Mouse (Mus musculus): ENCODE measurements around the gene Pip5k1b. TPM values are rescaled to one million over a fixed set of nuclear protein-coding genes. Genes with fewer than 3 reads are reported as not detected.

Gene Pip5k1b
- polyA plus RNA-seq, 1 experiment from 2014 or later = 10.9 TPM

DNA sequence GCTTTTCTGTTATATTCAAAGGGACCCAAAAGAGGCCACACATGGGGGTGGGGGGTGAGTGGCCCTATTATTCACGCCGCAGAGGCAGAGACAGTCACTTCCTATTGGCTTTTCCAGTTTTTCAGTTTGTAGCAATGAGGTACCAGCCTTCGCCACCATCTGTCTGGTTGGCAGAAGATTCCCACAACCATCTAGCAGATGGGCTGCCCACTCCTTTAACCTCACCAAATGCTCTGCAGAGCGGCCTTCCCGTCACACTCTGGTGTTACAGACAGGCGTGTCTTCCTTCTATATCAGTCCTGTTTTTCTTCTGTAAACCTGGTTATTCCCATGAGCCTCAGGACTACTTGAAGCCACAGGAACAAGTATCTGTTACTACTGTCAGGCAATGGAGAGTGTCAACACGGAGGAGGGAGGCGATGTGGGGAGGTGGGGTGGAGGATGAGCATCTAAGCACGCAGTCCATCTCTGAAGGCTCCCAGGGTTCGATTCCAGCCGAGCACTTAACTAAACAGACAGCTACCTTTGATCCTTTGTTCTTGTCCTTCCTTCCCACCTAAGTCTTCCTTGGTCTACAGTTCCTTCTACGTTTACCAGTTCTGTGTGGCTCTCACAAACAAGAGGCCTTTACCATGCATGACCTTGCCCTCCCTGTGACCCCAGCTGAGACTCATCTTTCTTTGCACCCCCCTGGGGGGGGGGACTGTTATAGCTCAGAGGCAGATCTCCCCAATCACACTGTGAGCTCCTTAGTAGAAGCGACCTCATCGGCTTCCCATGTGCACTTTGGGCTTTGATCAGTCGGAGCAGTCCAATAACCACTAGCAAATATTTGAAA, 32.0 kb downstream of the Pip5k1b start:
- no peaks in the 10 kb centered on the region for H3K27me3 ChIP-seq (ENCODE audit: control insufficient read depth, insufficient read depth, low read length)
- H3K4me3 ChIP-seq (ENCODE audit: control insufficient read depth in 1 of 2, insufficient read depth in 1 of 2, low read depth in 1 of 2, low read length in 2 of 2) = no peak overlapping the region
- H3K4me2 ChIP-seq (ENCODE audit: low read length) = no peak overlapping the region
- no peak overlapping the region for H3K27ac ChIP-seq (replicated peaks in 1 of 2; ENCODE audit: control insufficient read depth in 1 of 2, insufficient read depth in 1 of 2, low read depth in 2 of 2, low read length in 2 of 2)
- 85% methylated on average over 15 of the region's 15 CpGs for WGBS
- H3K4me1 ChIP-seq (ENCODE audit: control insufficient read depth in 2 of 2, insufficient read depth in 2 of 2, low read length in 2 of 2) = peaks cover 18 to 62% of the 10 kb centered on the region in 2 experiments
- H3K36me3 ChIP-seq (ENCODE audit: control insufficient read depth, insufficient read depth, low read length) = no peaks in the 10 kb centered on the region
- no peaks in the 10 kb centered on the region for H3K9me3 ChIP-seq (ENCODE audit: control insufficient read depth, low read length)
- H3K9ac ChIP-seq (ENCODE audit: low read length) = no peak overlapping the region
- no peak for ATAC-seq (ENCODE audit: insufficient number of reproducible peaks, insufficient read depth, low FRiP score, low read depth)

DNA sequence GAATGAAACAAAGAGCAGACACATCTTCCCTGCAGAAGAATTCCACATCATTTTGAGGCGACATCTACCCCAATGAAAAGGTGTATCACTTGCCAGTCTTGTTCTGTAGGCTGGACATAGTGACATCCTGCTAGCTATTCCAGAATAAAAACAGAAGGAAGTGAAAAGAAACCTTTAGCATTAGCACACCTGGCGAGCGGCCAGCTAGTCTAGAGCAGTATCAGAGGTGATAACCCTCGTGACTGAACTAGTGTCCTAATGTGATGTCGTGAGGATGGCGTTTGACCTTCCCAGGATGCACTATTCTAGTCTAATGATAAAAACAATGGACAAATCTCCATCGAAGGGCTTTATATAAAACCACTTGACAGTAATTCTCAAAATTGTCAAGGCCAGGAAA, 33.7 kb downstream of the Pip5k1b start:
- peaks cover 17 to 49% of the 10 kb centered on the region in 2 experiments for H3K4me1 ChIP-seq (ENCODE audit: control insufficient read depth in 2 of 2, insufficient read depth in 2 of 2, low read length in 2 of 2)
- whole genome bisulfite sequencing = 47% methylated on average over 7 of the region's 7 CpGs
- ATAC-seq (ENCODE audit: insufficient number of reproducible peaks, insufficient read depth, low FRiP score, low read depth) = no peak

DNA sequence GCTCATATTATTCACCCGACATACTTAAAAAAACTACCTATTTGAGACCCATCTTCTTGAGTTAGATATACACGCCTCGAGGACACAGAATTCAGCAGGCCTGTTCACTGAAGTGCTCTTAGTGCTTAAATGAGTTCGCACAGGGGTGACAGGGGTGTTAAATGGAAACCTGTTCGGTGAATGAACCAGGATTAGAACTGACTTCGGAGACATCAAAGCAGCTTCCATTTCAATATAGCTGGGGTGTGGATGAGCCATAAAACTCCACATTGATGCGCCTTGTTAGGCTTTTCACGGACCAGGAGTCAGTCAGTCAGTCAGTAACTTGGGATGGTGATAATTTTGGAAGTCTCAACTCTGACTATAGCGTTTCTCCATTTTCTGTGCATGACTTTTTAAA, 34.5 kb downstream of the Pip5k1b start:
- H3K4me1 ChIP-seq (ENCODE audit: control insufficient read depth in 2 of 2, insufficient read depth in 2 of 2, low read length in 2 of 2) = peaks cover 18 to 42% of the 10 kb centered on the region in 2 experiments
- no peaks in the 10 kb centered on the region for H3K27me3 ChIP-seq (ENCODE audit: control insufficient read depth, insufficient read depth, low read length)
- H3K4me2 ChIP-seq (ENCODE audit: low read length) = no peak overlapping the region
- no peaks in the 10 kb centered on the region for H3K9me3 ChIP-seq (ENCODE audit: control insufficient read depth, low read length)
- no peak overlapping the region for H3K9ac ChIP-seq (ENCODE audit: low read length)
- no peak overlapping the region for H3K4me3 ChIP-seq (ENCODE audit: control insufficient read depth in 1 of 2, insufficient read depth in 1 of 2, low read depth in 1 of 2, low read length in 2 of 2)
- H3K36me3 ChIP-seq (ENCODE audit: control insufficient read depth, insufficient read depth, low read length) = no peaks in the 10 kb centered on the region
- 65% methylated on average over 9 of the region's 9 CpGs for WGBS
- H3K27ac ChIP-seq (replicated peaks in 1 of 2; ENCODE audit: control insufficient read depth in 1 of 2, insufficient read depth in 1 of 2, low read depth in 2 of 2, low read length in 2 of 2) = peak overlapping the region in 1 of 2 experiments; percentile 15; a peak in 1 of 4 replicates
- no peak for ATAC-seq (ENCODE audit: insufficient number of reproducible peaks, insufficient read depth, low FRiP score, low read depth)

More for the DNA sequence above, 33.7 kb downstream of the Pip5k1b start:
- no peak overlapping the region for H3K4me2 ChIP-seq (ENCODE audit: low read length)
- H3K36me3 ChIP-seq (ENCODE audit: control insufficient read depth, insufficient read depth, low read length) = no peaks in the 10 kb centered on the region
- no peak overlapping the region for H3K4me3 ChIP-seq (ENCODE audit: control insufficient read depth in 1 of 2, insufficient read depth in 1 of 2, low read depth in 1 of 2, low read length in 2 of 2)
- no peak overlapping the region for H3K27ac ChIP-seq (replicated peaks in 1 of 2; ENCODE audit: control insufficient read depth in 1 of 2, insufficient read depth in 1 of 2, low read depth in 2 of 2, low read length in 2 of 2)
- no peak overlapping the region for H3K9ac ChIP-seq (ENCODE audit: low read length)
- no peaks in the 10 kb centered on the region for H3K9me3 ChIP-seq (ENCODE audit: control insufficient read depth, low read length)
- H3K27me3 ChIP-seq (ENCODE audit: control insufficient read depth, insufficient read depth, low read length) = no peaks in the 10 kb centered on the region

DNA sequence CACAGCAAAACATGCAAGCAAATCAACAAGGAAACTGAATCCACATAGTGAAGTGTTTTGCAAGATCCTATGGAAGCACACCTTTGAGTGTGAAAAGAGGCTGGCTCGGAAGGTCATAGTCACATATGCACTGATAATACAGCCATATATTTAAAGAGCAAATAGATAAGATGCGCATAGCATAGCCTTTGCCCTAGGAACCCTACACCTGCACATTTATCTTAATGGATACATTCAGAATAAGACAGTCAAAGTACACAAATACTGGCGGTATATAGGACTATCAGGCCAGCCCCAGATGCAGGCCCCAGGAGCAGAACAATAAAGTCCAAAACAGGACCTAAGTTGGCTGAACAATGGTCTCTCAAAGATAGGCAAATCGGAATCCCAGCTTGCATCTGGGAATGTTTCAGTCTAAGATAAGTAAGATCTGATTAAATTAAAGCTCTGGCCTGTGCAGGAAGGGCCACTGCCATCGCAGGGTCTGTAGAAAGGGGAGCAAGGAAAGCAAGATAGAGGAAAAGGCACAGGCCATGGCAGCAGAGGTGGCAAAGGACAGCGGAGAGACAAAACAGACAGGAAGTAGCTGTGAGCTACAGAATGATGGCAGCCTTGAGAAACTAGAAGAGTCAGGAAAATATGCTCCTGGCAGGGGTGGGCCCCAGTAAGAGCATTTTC, 35.8 kb downstream of the Pip5k1b start:
- 62% methylated on average over 6 of the region's 6 CpGs for WGBS
- H3K4me1 ChIP-seq (ENCODE audit: control insufficient read depth in 2 of 2, insufficient read depth in 2 of 2, low read length in 2 of 2) = peaks cover 18 to 42% of the 10 kb centered on the region in 2 experiments

DNA sequence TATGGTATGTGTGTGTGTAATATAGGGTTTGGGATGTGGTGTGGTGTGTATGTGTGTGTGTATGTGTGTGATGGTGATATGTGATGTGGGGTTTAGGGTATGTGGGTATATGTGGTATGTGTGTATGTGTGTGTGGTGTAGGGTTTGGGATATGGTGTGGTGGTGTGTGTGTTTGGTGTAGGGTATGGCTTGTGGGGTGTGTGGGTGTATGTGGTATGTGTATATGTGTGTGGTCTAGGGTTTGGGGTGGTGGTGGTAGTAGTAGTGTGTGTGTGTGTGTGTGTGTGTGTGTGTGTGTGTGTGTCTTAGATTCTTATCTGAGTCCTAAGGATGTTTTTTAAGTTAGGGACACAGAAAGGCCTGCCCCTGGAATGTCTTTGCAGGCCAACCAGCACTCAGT, 37.3 kb downstream of the Pip5k1b start:
- ATAC-seq (ENCODE audit: insufficient number of reproducible peaks, insufficient read depth, low FRiP score, low read depth) = no peak
- Histone ChIP-seq H3K9me3 (ENCODE audit: control insufficient read depth, low read length) (no peaks in the 10 kb centered on the region), H3K36me3 (ENCODE audit: control insufficient read depth, insufficient read depth, low read length) (no peaks in the 10 kb centered on the region), H3K4me2 (ENCODE audit: low read length) (no peak overlapping the region), H3K27me3 (ENCODE audit: control insufficient read depth, insufficient read depth, low read length) (no peaks in the 10 kb centered on the region), H3K9ac (ENCODE audit: low read length) (no peak overlapping the region), H3K4me3 (ENCODE audit: control insufficient read depth in 1 of 2, insufficient read depth in 1 of 2, low read depth in 1 of 2, low read length in 2 of 2) (no peak overlapping the region), H3K4me1 (ENCODE audit: control insufficient read depth in 2 of 2, insufficient read depth in 2 of 2, low read length in 2 of 2) (peaks cover 18 to 41% of the 10 kb centered on the region in 2 experiments), H3K27ac (replicated peaks in 1 of 2; ENCODE audit: control insufficient read depth in 1 of 2, insufficient read depth in 1 of 2, low read depth in 2 of 2, low read length in 2 of 2) (no peak overlapping the region)

More for the DNA sequence above, 35.8 kb downstream of the Pip5k1b start:
- Histone ChIP-seq H3K4me3 (ENCODE audit: control insufficient read depth in 1 of 2, insufficient read depth in 1 of 2, low read depth in 1 of 2, low read length in 2 of 2) (no peak overlapping the region), H3K36me3 (ENCODE audit: control insufficient read depth, insufficient read depth, low read length) (no peaks in the 10 kb centered on the region), H3K9ac (ENCODE audit: low read length) (no peak overlapping the region), H3K27me3 (ENCODE audit: control insufficient read depth, insufficient read depth, low read length) (no peaks in the 10 kb centered on the region), H3K27ac (replicated peaks in 1 of 2; ENCODE audit: control insufficient read depth in 1 of 2, insufficient read depth in 1 of 2, low read depth in 2 of 2, low read length in 2 of 2) (no peak overlapping the region; a peak in 1 of 4 replicates), H3K9me3 (ENCODE audit: control insufficient read depth, low read length) (no peaks in the 10 kb centered on the region), H3K4me2 (ENCODE audit: low read length) (no peak overlapping the region)
- ATAC-seq (ENCODE audit: insufficient number of reproducible peaks, insufficient read depth, low FRiP score, low read depth) = no peak

DNA sequence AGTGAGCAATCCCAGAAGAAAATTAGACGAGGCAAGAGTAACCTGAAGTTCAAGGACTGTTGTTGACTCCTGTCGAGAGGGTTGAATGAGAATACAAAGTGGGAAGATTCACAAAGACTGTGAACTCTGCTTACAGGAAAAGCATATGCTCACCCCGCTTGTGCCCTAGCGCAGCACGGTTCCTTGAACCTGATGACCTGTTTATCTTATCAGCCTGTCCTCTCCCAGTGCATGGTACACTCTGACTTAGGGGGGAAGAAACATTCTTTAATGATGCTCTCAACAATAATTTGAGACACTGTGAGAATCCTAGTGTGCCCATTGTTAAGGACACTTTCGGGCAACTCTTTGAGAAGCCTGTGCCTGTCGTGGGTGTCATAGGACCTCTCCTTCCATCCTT, 38.6 kb downstream of the Pip5k1b start:
- Histone ChIP-seq H3K27ac (replicated peaks in 1 of 2; ENCODE audit: control insufficient read depth in 1 of 2, insufficient read depth in 1 of 2, low read depth in 2 of 2, low read length in 2 of 2) (no peak overlapping the region), H3K9me3 (ENCODE audit: control insufficient read depth, low read length) (no peaks in the 10 kb centered on the region), H3K36me3 (ENCODE audit: control insufficient read depth, insufficient read depth, low read length) (no peaks in the 10 kb centered on the region), H3K4me1 (ENCODE audit: control insufficient read depth in 2 of 2, insufficient read depth in 2 of 2, low read length in 2 of 2) (peaks cover 24 to 43% of the 10 kb centered on the region in 2 experiments), H3K27me3 (ENCODE audit: control insufficient read depth, insufficient read depth, low read length) (no peaks in the 10 kb centered on the region), H3K9ac (ENCODE audit: low read length) (no peak overlapping the region), H3K4me3 (ENCODE audit: control insufficient read depth in 1 of 2, insufficient read depth in 1 of 2, low read depth in 1 of 2, low read length in 2 of 2) (no peak overlapping the region), H3K4me2 (ENCODE audit: low read length) (no peak overlapping the region)
- 32% methylated on average over 7 of the region's 7 CpGs for WGBS
- ATAC-seq (ENCODE audit: insufficient number of reproducible peaks, insufficient read depth, low FRiP score, low read depth) = no peak

DNA sequence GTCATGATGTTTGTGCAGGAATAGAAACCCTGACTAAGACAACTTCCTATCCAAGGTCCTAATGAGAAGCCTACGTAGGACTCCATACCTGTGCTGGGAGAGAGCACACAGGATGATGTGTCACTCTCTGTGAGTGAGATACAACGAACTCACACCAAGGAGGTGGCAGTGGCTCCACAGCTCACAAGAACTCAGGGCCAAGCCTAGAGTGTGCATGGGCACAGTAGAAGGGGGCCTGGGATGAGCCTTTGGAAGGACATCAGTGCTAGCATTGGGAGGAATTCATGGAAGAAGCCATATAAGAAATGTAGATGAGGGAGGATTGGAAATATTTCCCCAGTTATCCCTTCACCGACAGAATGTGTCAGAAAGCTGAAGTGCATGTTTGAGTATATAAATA, 39.7 kb downstream of the Pip5k1b start:
- ATAC-seq (ENCODE audit: insufficient number of reproducible peaks, insufficient read depth, low FRiP score, low read depth) = no peak
- no peaks in the 10 kb centered on the region for H3K36me3 ChIP-seq (ENCODE audit: control insufficient read depth, insufficient read depth, low read length)
- no peak overlapping the region for H3K9ac ChIP-seq (ENCODE audit: low read length)
- H3K4me1 ChIP-seq (ENCODE audit: control insufficient read depth in 2 of 2, insufficient read depth in 2 of 2, low read length in 2 of 2) = peaks cover 29 to 40% of the 10 kb centered on the region in 2 experiments
- H3K4me2 ChIP-seq (ENCODE audit: low read length) = no peak overlapping the region
- H3K27ac ChIP-seq (replicated peaks in 1 of 2; ENCODE audit: control insufficient read depth in 1 of 2, insufficient read depth in 1 of 2, low read depth in 2 of 2, low read length in 2 of 2) = no peak overlapping the region
- 92% methylated on average over 3 of the region's 3 CpGs for WGBS
- H3K4me3 ChIP-seq (ENCODE audit: control insufficient read depth in 1 of 2, insufficient read depth in 1 of 2, low read depth in 1 of 2, low read length in 2 of 2) = no peak overlapping the region
- no peaks in the 10 kb centered on the region for H3K9me3 ChIP-seq (ENCODE audit: control insufficient read depth, low read length)
- H3K27me3 ChIP-seq (ENCODE audit: control insufficient read depth, insufficient read depth, low read length) = no peaks in the 10 kb centered on the region

Data from heart, embryonic 14.5 days (tissue).